Mouse (Mus musculus) CH12F3 (cell line): Measurements from ENCODE around the gene Dcdc2c.

Source experiments
- in situ Hi-C: fragments of 300-500 bp; cut with MboI; formaldehyde crosslinking; loops from 2 replicates; pipeline ENCODE4 v1.14.3; 2020; ENCODE audit warnings: low sequenced_read_pairs

Gene Dcdc2c

DNA sequence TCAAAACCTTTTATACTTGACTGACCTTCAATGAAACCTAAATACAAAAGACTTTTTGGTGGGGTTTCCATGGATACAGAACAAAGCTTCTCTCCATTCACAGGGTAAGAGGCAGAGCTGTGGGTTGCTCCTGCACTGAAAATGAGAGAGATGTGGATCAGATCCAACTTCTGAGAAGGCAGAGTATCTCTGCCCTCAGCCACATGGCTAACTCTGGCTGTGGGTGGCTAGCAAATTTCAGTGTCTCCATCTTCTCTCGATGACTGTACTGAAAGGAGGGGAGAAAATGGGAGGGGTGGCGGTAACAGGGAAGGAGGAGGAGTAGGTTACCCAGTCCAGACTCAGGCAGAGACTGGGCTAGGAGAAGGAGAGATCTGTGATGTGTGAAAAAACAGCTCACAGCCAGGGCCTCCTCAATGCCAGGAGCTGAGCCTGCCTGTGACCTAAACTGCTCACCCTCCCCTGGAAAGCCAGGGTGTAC is 91.2 kb downstream of the Dcdc2c start:
- in situ Hi-C loops: no loop called here

DNA sequence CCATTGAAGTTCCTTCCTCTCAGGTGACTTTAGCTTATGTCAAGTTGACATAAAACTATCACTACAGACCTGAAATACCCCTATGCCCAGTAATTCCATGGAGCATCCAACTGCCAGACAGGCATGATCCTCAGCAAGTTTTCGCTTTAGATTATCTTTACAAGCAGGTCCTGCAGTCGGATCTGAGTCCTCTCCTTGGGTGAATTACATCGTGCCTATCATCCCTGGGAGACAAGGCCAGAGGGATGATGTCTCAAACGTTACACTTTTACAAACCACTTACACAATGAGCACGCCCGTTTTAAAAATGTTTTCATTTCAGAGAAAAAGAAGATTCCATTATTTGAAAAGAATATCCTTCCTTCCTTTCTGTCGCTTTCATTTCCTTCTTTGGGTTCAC is 91.7 kb downstream of the Dcdc2c start:
- in situ Hi-C loops: no loop called here

DNA sequence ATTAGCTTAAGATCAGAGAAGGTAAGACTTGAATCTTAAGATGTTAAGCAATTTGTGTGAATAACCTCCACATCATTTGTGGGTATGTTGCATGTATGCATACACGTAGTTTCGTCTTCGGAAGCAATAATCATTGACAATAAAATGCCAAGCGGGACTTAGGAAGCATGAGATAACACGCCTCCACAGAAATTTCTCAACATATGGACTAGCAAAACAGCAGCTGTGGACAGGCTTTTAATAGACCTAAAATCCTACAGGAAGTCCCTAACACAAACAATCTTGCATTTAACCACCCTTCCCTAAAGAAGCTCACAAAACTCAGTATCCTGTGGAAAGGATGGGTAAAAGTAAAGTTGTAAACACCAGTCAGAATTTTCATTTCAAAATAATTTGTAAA is 93.4 kb downstream of the Dcdc2c start:
- in situ Hi-C loops: no loop called here

GRCm38 (mm10) chr12:28436536-28436935 is 115.7 kb downstream of the Dcdc2c start:
- in situ Hi-C loops: no loop called here

DNA sequence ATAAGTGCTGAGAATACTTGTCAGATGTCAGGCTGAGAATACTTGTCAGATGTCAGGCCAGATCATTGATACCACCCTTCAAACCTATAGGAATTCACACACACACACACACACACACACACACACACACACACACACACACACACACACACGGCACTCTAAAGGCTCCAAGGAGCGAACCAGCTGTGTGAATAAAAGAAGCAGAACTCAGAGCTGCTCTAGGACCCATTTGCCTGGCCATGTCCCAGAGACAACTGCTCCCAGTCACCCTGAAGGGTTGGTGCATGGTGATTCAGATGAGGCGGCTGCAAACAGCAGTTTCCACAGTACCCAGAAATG is 119.5 kb downstream of the Dcdc2c start:
- in situ Hi-C loops: no loop called here

- in situ Hi-C loops: no loop called here
Observed at GRCm38 (mm10) chr12:28431832-28432728, 120.1 kb downstream of the Dcdc2c start.

DNA sequence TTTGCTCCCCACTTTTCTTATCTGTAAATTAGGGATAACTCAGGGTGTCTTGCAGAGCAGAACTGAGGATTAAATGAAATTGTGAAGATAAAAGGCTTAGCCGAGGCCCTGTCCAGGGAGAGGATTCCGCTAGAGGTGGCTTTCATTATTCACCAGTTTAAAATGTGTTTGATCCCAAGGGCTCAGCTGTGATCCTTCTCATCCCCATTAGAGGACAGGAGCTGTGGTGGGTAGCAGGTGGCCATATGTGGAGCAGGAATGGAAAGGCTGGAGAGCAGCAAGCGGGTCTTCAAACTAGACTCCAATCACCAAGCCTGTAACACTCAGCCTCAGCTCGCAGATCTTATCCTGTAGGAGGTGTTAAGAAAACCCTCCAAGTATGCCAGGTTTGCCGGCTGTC is 122.3 kb downstream of the Dcdc2c start:
- in situ Hi-C loops: no loop called here

GRCm38 (mm10) chr12:28416957-28417356 is 135.2 kb downstream of the Dcdc2c start:
- in situ Hi-C loops: no loop called here

- in situ Hi-C loops: no loop called here
Observed at GRCm38 (mm10) chr12:28407656-28408405, 144.4 kb downstream of the Dcdc2c start.

- in situ Hi-C loops: no loop called here
Observed at GRCm38 (mm10) chr12:28402256-28402655, 149.9 kb downstream of the Dcdc2c start.

- in situ Hi-C loops: no loop called here
Observed at GRCm38 (mm10) chr12:28401372-28401771, 150.8 kb downstream of the Dcdc2c start.

DNA sequence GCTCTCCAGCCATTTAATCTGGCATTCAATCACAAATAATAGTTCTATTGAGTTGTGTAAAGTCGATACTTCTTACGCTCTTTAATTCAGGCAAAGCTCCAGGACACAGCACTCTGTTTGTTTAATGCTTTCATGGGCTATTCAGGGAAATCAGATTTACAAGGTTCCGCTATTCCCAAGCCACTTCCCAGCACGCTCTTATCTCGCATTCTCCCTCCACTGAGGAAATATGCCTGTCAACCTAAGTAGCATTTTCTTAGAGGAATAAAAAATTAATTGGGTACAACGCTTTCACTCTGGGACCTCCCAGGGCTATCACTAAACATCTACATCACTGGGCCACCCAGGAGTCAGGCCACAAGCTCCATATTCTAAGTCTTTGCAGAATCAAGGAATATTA is 160.1 kb downstream of the Dcdc2c start:
- in situ Hi-C loops: no loop called here
